17 mouse cellular contexts compared by ENCODE assay signal in the genomic region with DNA sequence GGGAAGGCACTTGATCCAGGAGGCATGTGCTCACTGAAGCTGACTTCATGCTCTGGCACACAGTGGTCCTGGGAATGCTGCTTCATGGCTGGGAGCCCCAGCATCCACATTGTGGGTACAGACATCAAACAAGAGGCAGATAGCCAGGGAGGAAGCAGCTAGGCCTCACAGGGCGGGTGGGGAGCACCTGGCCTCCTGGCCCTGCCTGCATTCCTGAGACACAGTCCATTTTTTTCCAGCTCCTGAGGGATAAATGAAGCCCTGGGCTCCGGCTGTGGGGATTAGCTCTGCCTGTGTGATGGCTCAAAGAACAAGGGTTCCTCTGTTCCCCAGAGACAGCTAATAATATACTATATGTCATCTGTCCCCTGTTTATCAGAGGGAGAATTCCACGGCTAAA. TPM values are rescaled to one million over a fixed set of nuclear protein-coding genes. Genes with fewer than 3 reads are reported as not detected.
DNase-seq lines count a peak whose midpoint lies in the region; ATAC-seq lines count a peak whose summit lies in the region.
"Had no signal": no experiment of that assay in that cellular context is flagged by ENCODE, and none has a peak within 500 bp of the region (broad histone marks: within the 10 kb centered on the region; RNA-seq: fewer than 3 reads in every experiment).

No protein-coding gene starts in this region.

- H3K4me1 ChIP-seq in forebrain, embryonic 14.5 days (ENCODE audit: control insufficient read depth, insufficient read depth, low read length) = no peaks in the 10 kb centered on the region
- peaks cover 13% of the 10 kb centered on the region; the same call in 1 of the 2 replicates for H3K4me1 ChIP-seq in forebrain, embryonic 13.5 days
- H3K4me1 ChIP-seq in midbrain, embryonic 11.5 days (ENCODE audit: control insufficient read depth, insufficient read depth, low read length) = peaks cover 5% of the 10 kb centered on the region; the same call in 1 of the 2 replicates
- H3K4me1 ChIP-seq in midbrain, embryonic 15.5 days = no peaks in the 10 kb centered on the region
- no peaks in the 10 kb centered on the region for H3K4me1 ChIP-seq in limb, embryonic 15.5 days

- H3K9me3 ChIP-seq in forebrain, embryonic 14.5 days (replicated peaks; ENCODE audit: control insufficient read depth, low read length) = no peaks in the 10 kb centered on the region
- H3K9me3 ChIP-seq in forebrain, embryonic 13.5 days (replicated peaks) = no peaks in the 10 kb centered on the region
- H3K9me3 ChIP-seq in midbrain, embryonic 11.5 days (ENCODE audit: control insufficient read depth, low read length) = no peaks in the 10 kb centered on the region
- no peaks in the 10 kb centered on the region for H3K9me3 ChIP-seq in midbrain, embryonic 15.5 days
- H3K9me3 ChIP-seq in limb, embryonic 15.5 days = no peaks in the 10 kb centered on the region
- H3K9me3 ChIP-seq: heart, embryonic 13.5 days had no signal

- no peak overlapping the region for H3K27ac ChIP-seq in forebrain, embryonic 14.5 days (ENCODE audit: low read depth, low read length)
- H3K27ac ChIP-seq in forebrain, embryonic 13.5 days = no peak overlapping the region
- H3K27ac ChIP-seq in midbrain, embryonic 11.5 days (ENCODE audit: low read depth, low read length) = no peak overlapping the region
- H3K27ac ChIP-seq in midbrain, embryonic 15.5 days = no peak overlapping the region
- H3K27ac ChIP-seq in limb, embryonic 15.5 days = no peak overlapping the region
- H3K27ac ChIP-seq: gastrocnemius, adult 2 months; heart, embryonic 13.5 days had no signal

- H3K4me3 ChIP-seq in forebrain, embryonic 14.5 days (ENCODE audit: low read depth, low read length) = no peak overlapping the region
- no peak overlapping the region for H3K4me3 ChIP-seq in forebrain, embryonic 13.5 days
- H3K4me3 ChIP-seq in midbrain, embryonic 11.5 days (ENCODE audit: low read depth, low read length) = no peak overlapping the region
- H3K4me3 ChIP-seq in midbrain, embryonic 15.5 days = no peak overlapping the region
- no peak overlapping the region for H3K4me3 ChIP-seq in limb, embryonic 15.5 days
- H3K4me3 ChIP-seq: gastrocnemius, adult 2 months; heart, embryonic 13.5 days had no signal

- H3K4me2 ChIP-seq in forebrain, embryonic 14.5 days (ENCODE audit: low read length) = no peak overlapping the region
- no peak overlapping the region for H3K4me2 ChIP-seq in forebrain, embryonic 13.5 days
- H3K4me2 ChIP-seq in midbrain, embryonic 11.5 days = no peak overlapping the region
- no peak overlapping the region for H3K4me2 ChIP-seq in midbrain, embryonic 15.5 days
- no peak overlapping the region for H3K4me2 ChIP-seq in limb, embryonic 15.5 days
- H3K4me2 ChIP-seq: heart, embryonic 13.5 days; liver, embryonic 11.5 days; lung, embryonic 14.5 days had no signal

- H3K36me3 ChIP-seq in forebrain, embryonic 14.5 days (ENCODE audit: control insufficient read depth, insufficient read depth, low read length) = no peaks in the 10 kb centered on the region
- H3K36me3 ChIP-seq in forebrain, embryonic 13.5 days (ENCODE audit: poor library complexity, severe bottlenecking) = no peaks in the 10 kb centered on the region
- H3K36me3 ChIP-seq in midbrain, embryonic 11.5 days (ENCODE audit: control insufficient read depth, insufficient read depth, low read length) = no peaks in the 10 kb centered on the region
- no peaks in the 10 kb centered on the region for H3K36me3 ChIP-seq in midbrain, embryonic 15.5 days (replicated peaks)
- H3K36me3 ChIP-seq in limb, embryonic 15.5 days = no peaks in the 10 kb centered on the region
- H3K36me3 ChIP-seq: heart, embryonic 13.5 days had no signal

- ATAC-seq in forebrain, embryonic 14.5 days = no peak
- ATAC-seq in forebrain, embryonic 13.5 days = no peak
- ATAC-seq in midbrain, embryonic 11.5 days (ENCODE audit: low FRiP score) = 0 out of 2 replicates have a peak, but pooled peaks have one; percentile 30
- ATAC-seq in midbrain, embryonic 15.5 days (replicated peaks) = no peak
- ATAC-seq in limb, embryonic 15.5 days (ENCODE audit: insufficient number of reproducible peaks, low FRiP score, low TSS enrichment, low read depth) = peak; percentile 40; the same call in 1 of the 2 replicates
- no peak for ATAC-seq in activated CD4-positive, CD25-positive, alpha-beta regulatory T cell, adult 4 months
- ATAC-seq: forebrain, postnatal 0 days; inflammation-experienced regulatory T-cells, adult 6 months had no signal

- 28% methylated on average over 3 of the region's 3 CpGs for WGBS in forebrain, embryonic 14.5 days
- 34% methylated on average over 3 of the region's 3 CpGs for WGBS in forebrain, embryonic 13.5 days
- 43% methylated on average over 3 of the region's 3 CpGs for WGBS in midbrain, embryonic 11.5 days
- WGBS in midbrain, embryonic 15.5 days = 23% methylated on average over 3 of the region's 3 CpGs
- WGBS in limb, embryonic 15.5 days = 45% methylated on average over 3 of the region's 3 CpGs

- no peak overlapping the region for H3K9ac ChIP-seq in forebrain, embryonic 14.5 days (ENCODE audit: low read length)
- no peak overlapping the region for H3K9ac ChIP-seq in forebrain, embryonic 13.5 days
- H3K9ac ChIP-seq in midbrain, embryonic 11.5 days (ENCODE audit: low read length) = no peak overlapping the region
- H3K9ac ChIP-seq in midbrain, embryonic 15.5 days = no peak overlapping the region
- no peak overlapping the region for H3K9ac ChIP-seq in limb, embryonic 15.5 days
- H3K9ac ChIP-seq: forebrain, postnatal 0 days; heart, embryonic 13.5 days; lung, embryonic 14.5 days had no signal

- no peaks in the 10 kb centered on the region for H3K27me3 ChIP-seq in forebrain, embryonic 14.5 days (replicated peaks; ENCODE audit: control insufficient read depth, insufficient read depth, low read length)
- no peaks in the 10 kb centered on the region for H3K27me3 ChIP-seq in forebrain, embryonic 13.5 days
- H3K27me3 ChIP-seq in midbrain, embryonic 11.5 days (ENCODE audit: control insufficient read depth, insufficient read depth, low read length) = no peaks in the 10 kb centered on the region
- H3K27me3 ChIP-seq in midbrain, embryonic 15.5 days (replicated peaks) = no peaks in the 10 kb centered on the region
- no peaks in the 10 kb centered on the region for H3K27me3 ChIP-seq in limb, embryonic 15.5 days

- DNase-seq in forebrain, embryonic 14.5 days (ENCODE audit: low spot score) = peak; percentile 7
- no peak for DNase-seq in midbrain, embryonic 11.5 days (ENCODE audit: low spot score, missing footprints)
- DNase-seq in natural killer cell, adult 2 months (ENCODE audit: low spot score in 2 of 2) = no peak
- DNase-seq in right cerebral cortex, postnatal 4 days = no peak
- DNase-seq: forebrain, postnatal 0 days; gastrocnemius, adult 2 months; heart, postnatal 36 days; lung, embryonic 14.5 days; lung, postnatal 4 days; thymus, postnatal 25 days had no signal

RNA-seq across cellular contexts. Expression of a gene that starts 3.1 kb away (rescaled TPM):
- 0.04 and 0.06 TPM in 2 replicates for polyA plus RNA-seq in forebrain, embryonic 14.5 days (2014; fragmentation: Nextera tagmentation; extraction: Ambion mirVana)
- 0.06 and 0.17 TPM in 2 replicates for polyA plus RNA-seq in forebrain, embryonic 13.5 days (2015; fragmentation: Nextera tagmentation; extraction: Ambion mirVana)
- polyA plus RNA-seq in midbrain, embryonic 11.5 days (2014; fragmentation: Nextera tagmentation; extraction: Ambion mirVana) = 0.51 and 0.54 TPM in 2 replicates
- polyA plus RNA-seq in midbrain, embryonic 15.5 days (2015; fragmentation: Nextera tagmentation; extraction: Ambion mirVana) = 0.15 and 0.22 TPM in 2 replicates
- polyA plus RNA-seq in limb, embryonic 15.5 days (2015; fragmentation: Nextera tagmentation; extraction: Ambion mirVana) = 127 and 317 TPM in 2 replicates
- under 1 TPM in 1 of 2 experiments, not detected in 1; 0.19 TPM for polyA plus RNA-seq in activated CD4-positive, CD25-positive, alpha-beta regulatory T cell, adult 4 months (2017; shearing (Covaris generic))

RNA-seq across cellular contexts. Expression of a gene that starts 22.6 kb away (rescaled TPM):
- 9.3 and 10.3 TPM in 2 replicates for polyA plus RNA-seq in forebrain, embryonic 14.5 days (2014; fragmentation: Nextera tagmentation; extraction: Ambion mirVana)
- 14.2 and 14.4 TPM in 2 replicates for polyA plus RNA-seq in forebrain, embryonic 13.5 days (2015; fragmentation: Nextera tagmentation; extraction: Ambion mirVana)
- polyA plus RNA-seq in midbrain, embryonic 11.5 days (2014; fragmentation: Nextera tagmentation; extraction: Ambion mirVana) = 18.7 and 19.0 TPM in 2 replicates
- polyA plus RNA-seq in midbrain, embryonic 15.5 days (2015; fragmentation: Nextera tagmentation; extraction: Ambion mirVana) = 13.5 and 14.0 TPM in 2 replicates
- 16.4 and 16.8 TPM in 2 replicates for polyA plus RNA-seq in limb, embryonic 15.5 days (2015; fragmentation: Nextera tagmentation; extraction: Ambion mirVana)
- polyA plus RNA-seq in activated CD4-positive, CD25-positive, alpha-beta regulatory T cell, adult 4 months (2017; shearing (Covaris generic)) = 1 to 10 TPM; 6.9 to 8.9 TPM

RNA-seq across cellular contexts. Expression of a gene that starts 22.6 kb away (rescaled TPM):
- polyA plus RNA-seq in forebrain, embryonic 14.5 days (2014; fragmentation: Nextera tagmentation; extraction: Ambion mirVana) = 35.4 and 38.8 TPM in 2 replicates
- 34.8 and 37.2 TPM in 2 replicates for polyA plus RNA-seq in forebrain, embryonic 13.5 days (2015; fragmentation: Nextera tagmentation; extraction: Ambion mirVana)
- polyA plus RNA-seq in midbrain, embryonic 11.5 days (2014; fragmentation: Nextera tagmentation; extraction: Ambion mirVana) = 34.8 and 40.5 TPM in 2 replicates
- 32.4 and 35.3 TPM in 2 replicates for polyA plus RNA-seq in midbrain, embryonic 15.5 days (2015; fragmentation: Nextera tagmentation; extraction: Ambion mirVana)
- polyA plus RNA-seq in limb, embryonic 15.5 days (2015; fragmentation: Nextera tagmentation; extraction: Ambion mirVana) = 30.3 and 33.8 TPM in 2 replicates
- polyA plus RNA-seq in activated CD4-positive, CD25-positive, alpha-beta regulatory T cell, adult 4 months (2017; shearing (Covaris generic)) = 10 to 100 TPM; 66.8 to 67.3 TPM

RNA-seq across cellular contexts. Expression of a gene that starts 50.1 kb away (rescaled TPM):
- 0.36 and 0.62 TPM in 2 replicates for polyA plus RNA-seq in forebrain, embryonic 14.5 days (2014; fragmentation: Nextera tagmentation; extraction: Ambion mirVana)
- polyA plus RNA-seq in forebrain, embryonic 13.5 days (2015; fragmentation: Nextera tagmentation; extraction: Ambion mirVana) = 0.34 and 0.50 TPM in 2 replicates
- 0.92 and 1.4 TPM in 2 replicates for polyA plus RNA-seq in midbrain, embryonic 11.5 days (2014; fragmentation: Nextera tagmentation; extraction: Ambion mirVana)
- 0.54 and 0.59 TPM in 2 replicates for polyA plus RNA-seq in midbrain, embryonic 15.5 days (2015; fragmentation: Nextera tagmentation; extraction: Ambion mirVana)
- polyA plus RNA-seq in limb, embryonic 15.5 days (2015; fragmentation: Nextera tagmentation; extraction: Ambion mirVana) = 1.1 and 2.3 TPM in 2 replicates
- 1 to 10 TPM in 1 of 2 experiments, under 1 TPM in 1; 0.63 to 1.0 TPM for polyA plus RNA-seq in activated CD4-positive, CD25-positive, alpha-beta regulatory T cell, adult 4 months (2017; shearing (Covaris generic))

Comparison
In these comparisons a context has a peak if more than half of its experiments do, and no peak if none do; other contexts are left out.
1. ATAC-seq: peak in midbrain, embryonic 11.5 days (single experiment) and limb, embryonic 15.5 days (single experiment); none in forebrain, embryonic 14.5 days (single experiment), forebrain, embryonic 13.5 days (single experiment), midbrain, embryonic 15.5 days (single experiment) and activated CD4-positive, CD25-positive, alpha-beta regulatory T cell, adult 4 months (single experiment).
2. RNA of a gene that starts 3.1 kb away (polyA plus RNA-seq): 127 to 317 TPM in limb, embryonic 15.5 days; 0.51 to 0.54 TPM in midbrain, embryonic 11.5 days, 0.19 TPM in activated CD4-positive, CD25-positive, alpha-beta regulatory T cell, adult 4 months, 0.06 to 0.17 TPM in forebrain, embryonic 13.5 days, 0.15 to 0.22 TPM in midbrain, embryonic 15.5 days and 0.04 to 0.06 TPM in forebrain, embryonic 14.5 days; every median in the first group is over 10 times any median in the second.